Mouse (Mus musculus): ENCODE measurements at regions not wholly inside any gene's neighbourhood (a gene's known extent, or its start where the extent isn't known, plus 50 kb on each side); places are given as distances from the start of the nearest gene placed in this dataset.

GRCm38 (mm10) chr12:10571643-10572377 lies 181.2 kb downstream of the Rdh14 start:
- in situ Hi-C loops (cut with MboI), result no loop called here

- in situ Hi-C loops (cut with MboI), result no loop called here
Observed at GRCm38 (mm10) chr12:10572378-10572650, 181.7 kb downstream of the Rdh14 start.

- in situ Hi-C loops (cut with MboI), result no loop called here
Observed at GRCm38 (mm10) chr12:10573381-10573780, 182.8 kb downstream of the Rdh14 start.

- in situ Hi-C loops (cut with MboI), result loop anchor here (25.0 kb wide), 1 partner anchor 1521 kb away; no protein-coding TSS in a partner anchor
Observed at GRCm38 (mm10) chr12:10582840-10583614, 192.5 kb downstream of the Rdh14 start.

DNA sequence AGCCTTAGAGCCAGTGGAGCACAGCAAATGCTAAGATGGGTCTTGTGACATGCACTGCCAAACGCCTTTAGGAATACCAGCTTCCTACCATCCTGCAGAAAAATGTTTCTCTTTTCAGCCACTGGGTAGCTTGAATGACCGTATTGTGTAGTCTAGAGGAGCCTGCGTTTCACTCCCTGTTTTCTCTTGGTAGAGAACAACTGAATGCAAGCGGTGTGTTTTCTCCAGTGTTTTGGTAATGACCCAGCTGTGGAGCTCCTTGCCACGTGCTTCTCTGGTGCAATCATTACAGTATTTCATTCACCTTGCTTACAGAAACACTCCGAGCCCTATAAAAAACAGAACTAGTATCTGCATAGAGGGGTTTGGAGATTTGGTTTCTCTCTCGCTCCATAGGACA lies 193.5 kb downstream of the Rdh14 start:
- in situ Hi-C loops (cut with MboI), result loop anchor here (25.0 kb wide), 1 partner anchor 1522 kb away; no protein-coding TSS in a partner anchor

GRCm38 (mm10) chr12:10589537-10589936 lies 199.0 kb downstream of the Rdh14 start:
- in situ Hi-C loops (cut with MboI), result loop anchor here (25.0 kb wide), 1 partner anchor 1527 kb away; no protein-coding TSS in a partner anchor

DNA sequence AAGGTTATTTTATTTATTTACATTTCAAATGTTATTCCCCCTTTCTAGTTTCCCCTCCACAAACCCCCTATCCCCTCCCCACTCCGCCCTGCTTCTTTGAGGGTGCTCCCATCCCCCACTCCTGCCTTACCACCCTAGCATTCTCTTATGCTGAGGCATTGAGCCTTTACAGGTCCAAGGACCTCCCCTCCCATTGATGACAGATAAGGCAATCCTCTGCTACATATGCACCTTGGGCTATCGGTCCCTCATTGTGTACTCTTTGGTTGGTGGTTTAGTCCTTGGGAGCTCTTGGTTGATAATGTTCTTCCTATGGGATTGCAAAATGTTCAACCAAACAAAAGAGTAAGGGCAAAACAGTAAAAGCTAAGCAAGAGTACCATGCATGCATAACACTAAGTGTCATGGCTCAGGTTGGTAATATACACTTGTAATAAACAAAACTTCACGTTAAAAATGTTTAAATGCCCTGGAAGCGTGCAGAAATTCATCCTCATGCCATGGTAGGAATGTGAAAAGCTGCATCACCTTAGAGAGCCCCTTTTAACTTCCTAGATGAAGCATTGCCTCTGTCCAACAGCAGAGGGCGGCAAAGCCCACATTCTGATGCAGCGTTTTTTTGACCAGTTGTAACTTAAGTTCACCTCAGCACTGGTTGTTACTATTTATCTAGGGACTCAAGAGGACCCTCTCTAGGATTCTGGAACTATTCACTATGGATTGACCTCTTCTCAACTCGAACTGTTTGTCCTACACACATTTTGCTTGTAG lies 207.6 kb downstream of the Rdh14 start:
- in situ Hi-C loops (cut with MboI), result loop anchor here (25.0 kb wide), 1 partner anchor 1536 kb away; no protein-coding TSS in a partner anchor

GRCm38 (mm10) chr12:10600111-10600510 lies 209.5 kb downstream of the Rdh14 start:
- in situ Hi-C loops (cut with MboI), result no loop called here

- in situ Hi-C loops (cut with MboI), result no loop called here
Observed at GRCm38 (mm10) chr12:10618319-10618718, 227.7 kb downstream of the Rdh14 start.

DNA sequence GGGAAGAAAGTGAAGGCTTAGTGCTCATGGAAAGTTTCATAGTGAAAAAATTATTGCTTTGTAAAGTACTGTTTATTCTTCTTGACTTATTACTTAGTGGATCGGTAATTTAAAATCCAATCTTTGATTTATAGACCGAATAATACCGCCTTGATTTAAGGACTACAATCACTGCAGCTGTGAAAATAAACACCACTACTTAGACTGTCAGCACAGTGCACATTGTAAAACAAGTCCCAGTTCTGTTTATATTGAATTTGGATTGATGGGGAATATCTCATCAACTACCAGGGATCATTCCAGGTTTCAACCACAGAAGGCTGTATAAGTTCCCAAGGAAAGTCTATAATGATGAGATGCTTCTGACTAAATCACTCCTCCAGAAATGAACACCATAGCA lies 230.0 kb downstream of the Rdh14 start:
- in situ Hi-C loops (cut with MboI), result no loop called here

- in situ Hi-C loops (cut with MboI), result no loop called here
Observed at GRCm38 (mm10) chr12:10638591-10638990, 248.0 kb downstream of the Rdh14 start.

DNA sequence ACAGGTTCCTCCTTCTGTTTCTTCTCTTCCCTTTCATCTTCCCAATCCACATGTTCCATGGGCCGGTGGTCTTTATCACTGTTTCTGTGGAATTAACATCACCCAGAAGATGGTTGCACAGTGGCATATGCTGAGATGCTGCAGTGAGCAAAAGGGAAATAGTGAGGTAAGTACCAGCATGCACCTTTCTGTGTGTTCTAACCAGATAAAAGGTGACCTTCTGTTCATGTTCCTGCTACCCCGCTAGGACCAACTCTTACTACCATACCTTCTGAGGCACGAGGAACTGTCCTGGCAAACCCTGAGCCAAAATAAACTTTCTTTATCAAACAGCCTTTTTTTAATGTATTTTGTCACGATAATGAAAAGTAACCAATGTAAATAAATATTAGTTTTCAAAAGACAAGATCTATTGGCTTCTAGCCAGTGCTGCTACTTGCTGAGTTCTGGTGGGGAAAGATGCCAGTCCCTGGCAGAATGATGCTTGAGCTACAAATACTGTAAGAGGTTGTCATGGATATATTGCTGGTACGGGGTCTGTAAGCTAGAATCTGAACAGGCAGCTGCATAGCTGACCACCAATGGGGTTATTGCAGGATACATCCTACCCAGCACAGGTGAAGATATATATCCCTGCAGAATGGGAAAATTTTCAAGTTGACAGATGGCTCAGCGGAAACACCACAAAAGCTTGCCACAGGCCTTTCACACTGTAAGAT lies 264.1 kb downstream of the Rdh14 start:
- in situ Hi-C loops (cut with MboI), result no loop called here

DNA sequence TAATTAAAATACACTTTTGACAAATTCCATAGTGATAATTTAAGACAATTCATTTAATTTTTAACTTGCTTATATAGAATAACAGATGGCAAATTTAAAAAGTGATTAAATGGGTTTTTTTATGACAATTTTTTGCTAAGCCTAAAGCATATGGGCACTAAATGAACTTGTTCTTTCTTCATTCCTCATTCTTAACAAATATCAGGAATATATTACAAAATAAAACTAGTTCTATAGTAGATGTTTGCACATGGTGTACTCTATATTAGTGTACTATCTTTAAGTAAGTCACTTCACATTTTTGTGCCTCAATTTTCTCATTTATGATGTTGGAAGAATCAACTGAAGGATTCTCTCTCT lies 264.6 kb downstream of the Rdh14 start:
- in situ Hi-C loops (cut with MboI), result no loop called here

DNA sequence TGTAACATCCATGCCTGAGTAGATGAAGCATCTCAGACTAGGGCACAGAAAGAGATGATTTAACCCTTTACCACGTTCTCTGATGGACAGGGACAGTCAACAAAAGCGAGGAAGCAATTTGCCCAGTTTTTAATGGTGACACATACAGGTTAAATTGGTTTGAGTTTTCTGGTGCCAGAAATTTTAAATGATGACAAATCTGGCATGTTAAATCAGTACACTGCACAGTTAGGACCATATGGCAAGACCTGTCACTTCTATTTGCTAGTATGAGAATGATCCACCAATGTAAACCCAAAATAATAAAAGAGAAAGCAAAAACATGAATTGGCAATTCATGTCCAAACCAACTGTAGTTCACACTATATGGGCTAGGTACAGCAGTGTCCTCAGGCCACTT lies 268.3 kb downstream of the Rdh14 start:
- in situ Hi-C loops (cut with MboI), result no loop called here

DNA sequence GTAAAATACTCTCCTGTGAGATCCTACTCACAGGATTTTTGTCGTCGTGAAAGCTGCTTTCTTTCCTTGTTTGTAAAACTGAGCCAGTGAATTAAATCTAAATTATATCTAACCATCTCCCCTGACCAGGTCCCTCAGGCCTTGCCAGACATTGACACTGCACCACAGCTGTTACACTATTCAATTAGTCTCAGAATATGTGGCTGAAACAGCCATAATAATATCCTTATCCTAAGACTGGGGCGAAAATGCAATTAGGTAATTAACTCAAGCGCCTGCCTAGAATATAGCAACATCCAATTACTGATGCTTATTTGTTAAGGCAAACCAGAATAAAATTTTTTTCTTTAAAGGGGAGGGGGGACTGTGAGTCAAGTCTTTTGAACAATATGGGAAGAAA lies 296.2 kb downstream of the Rdh14 start:
- in situ Hi-C loops (cut with MboI), result no loop called here
